ENCODE assay signal across 24 mouse cellular contexts in the genomic region with DNA sequence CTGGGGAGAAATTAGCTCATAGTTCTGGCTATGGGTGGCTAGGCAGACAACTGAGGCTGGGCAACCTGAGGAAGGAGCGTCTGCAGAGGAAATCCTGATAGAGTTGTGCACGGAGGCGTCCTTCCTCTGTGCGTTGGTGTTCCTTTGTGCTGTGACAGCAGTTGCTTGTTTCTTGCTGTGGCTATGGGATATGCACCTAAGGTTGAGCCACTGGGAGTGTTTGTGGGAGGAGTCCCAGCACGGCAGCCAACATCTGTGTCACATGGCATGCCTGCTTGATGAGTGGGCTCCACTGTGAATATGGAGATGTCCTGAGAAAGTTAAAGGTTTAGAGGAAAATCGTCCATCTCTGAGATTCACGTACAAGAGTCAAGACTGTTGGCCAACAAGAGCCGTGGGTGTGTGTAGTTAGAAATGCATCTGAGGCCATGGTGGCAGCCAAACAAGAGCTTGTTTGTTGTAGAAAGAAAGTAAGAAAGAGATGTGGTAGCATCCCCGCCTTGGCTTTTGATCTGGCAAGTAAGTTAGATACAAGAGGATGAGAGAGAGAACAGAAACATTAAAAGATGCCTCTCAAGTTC. TPM values are rescaled to one million over a fixed set of nuclear protein-coding genes. Genes with fewer than 3 reads are reported as not detected.
DNase-seq lines count a peak whose midpoint lies in the region; TF ChIP-seq lines count a peak whose summit lies in the region.
"Had no signal": no experiment of that assay in that cellular context is flagged by ENCODE, and none has a peak within 500 bp of the region (broad histone marks: within the 10 kb centered on the region; RNA-seq: fewer than 3 reads in every experiment).

No protein-coding gene starts in this region.

- no peak for TF ChIP-seq POLR2A in thymus, adult 2 months (IDR thresholded peaks at IDR 0.05; ENCODE audit: control insufficient read depth, extremely low read depth, insufficient read depth, low read length, poor library complexity)

- peaks cover 11% of the 10 kb centered on the region for H3K79me2 ChIP-seq in C2C12 (ENCODE audit: control insufficient read depth, insufficient read depth)

- peaks cover 3% of the 10 kb centered on the region for H3K79me3 ChIP-seq in C2C12 (ENCODE audit: low read depth)

- no peak overlapping the region for H3ac ChIP-seq in C2C12 (ENCODE audit: control insufficient read depth, insufficient read length, low read depth)

- peak overlapping the region; percentile 8 for H3K27ac ChIP-seq in thymus, adult 2 months (ENCODE audit: control insufficient read depth, insufficient read depth, low read length)
- no peak overlapping the region for H3K27ac ChIP-seq in forebrain, embryonic 10.5 days
- H3K27ac ChIP-seq: embryonic facial prominence, embryonic 12.5 days; forebrain, embryonic 13.5 days; hindbrain, embryonic 13.5 days had no signal

- H3K4me1 ChIP-seq in thymus, adult 2 months (replicated peaks; ENCODE audit: control insufficient read depth, insufficient read depth, low read length), result peaks cover 47% of the 10 kb centered on the region
- peaks cover 44% of the 10 kb centered on the region for H3K4me1 ChIP-seq in forebrain, embryonic 10.5 days

- no peaks in the 10 kb centered on the region for H3K36me3 ChIP-seq in thymus, adult 2 months (ENCODE audit: control insufficient read depth, insufficient read depth, low read length)
- H3K36me3 ChIP-seq in C2C12 (ENCODE audit: control insufficient read depth, insufficient read depth), result no peaks in the 10 kb centered on the region
- no peaks in the 10 kb centered on the region for H3K36me3 ChIP-seq in forebrain, embryonic 10.5 days (replicated peaks)
- H3K36me3 ChIP-seq: embryonic facial prominence, embryonic 12.5 days; G1E; hindbrain, embryonic 13.5 days had no signal

- no peak for DNase-seq in thymus, adult 2 months
- no peak for DNase-seq in thymus, adult 18-20 months
- peak; percentile 52 for DNase-seq in NIH3T3 (ENCODE audit: low read depth)
- DNase-seq in naive thymus-derived CD4-positive, alpha-beta T cell, adult 2 months (ENCODE audit: low read depth), result peak; percentile 78
- DNase-seq in forebrain, embryonic 10.5 days (ENCODE audit: extremely low spot score, low spot score), result no peak
- no peak for DNase-seq in adrenal gland, postnatal 36 days
- DNase-seq: adrenal gland, adult 2 months; adrenal gland, postnatal 25 days; B cell, adult 2 months; cerebellum, adult 2 months; cerebellum, postnatal 14 days; embryo, embryonic 11 days; forebrain, postnatal 0 days; gastrocnemius, postnatal 36 days; heart, adult 11 months; heart, postnatal 10 days; heart, postnatal 4 days; kidney, adult 2 months had no signal

- H3K27me3 ChIP-seq in thymus, adult 2 months (ENCODE audit: control insufficient read depth, insufficient read depth, low read length), result no peaks in the 10 kb centered on the region
- no peaks in the 10 kb centered on the region for H3K27me3 ChIP-seq in C2C12 (ENCODE audit: control insufficient read depth, insufficient read depth, insufficient read length)
- peaks cover 32% of the 10 kb centered on the region for H3K27me3 ChIP-seq in forebrain, embryonic 10.5 days (ENCODE audit: poor library complexity, severe bottlenecking)

- no peak for TF ChIP-seq CTCF in thymus, adult 2 months (IDR thresholded peaks at IDR 0.05; ENCODE audit: borderline replicate concordance, control insufficient read depth, extremely low read depth, insufficient read depth, low read length, poor library complexity)
- TF ChIP-seq CTCF in C2C12 (IDR thresholded peaks at IDR 0.05; ENCODE audit: control insufficient read depth, insufficient read depth, insufficient read length), result no peak

- H3K9me3 ChIP-seq in forebrain, embryonic 10.5 days, result no peaks in the 10 kb centered on the region
- H3K9me3 ChIP-seq: embryonic facial prominence, embryonic 12.5 days; forebrain, embryonic 13.5 days; hindbrain, embryonic 13.5 days had no signal

- 39% methylated on average over 9 of the region's 9 CpGs for WGBS in thymus, adult 2 months
- 85% methylated on average over 9 of the region's 9 CpGs for WGBS in forebrain, embryonic 10.5 days

- no peak overlapping the region for H3K4me3 ChIP-seq in thymus, adult 2 months (ENCODE audit: control insufficient read depth, insufficient read depth, low read length)
- no peak overlapping the region for H3K4me3 ChIP-seq in C2C12 (ENCODE audit: insufficient read depth, poor library complexity, severe bottlenecking)
- no peak overlapping the region for H3K4me3 ChIP-seq in forebrain, embryonic 10.5 days
- H3K4me3 ChIP-seq: embryonic facial prominence, embryonic 12.5 days; forebrain, embryonic 13.5 days; hindbrain, embryonic 13.5 days had no signal

TF ChIP-seq in C2C12, 6 proteins besides CTCF, POLR2A, EP300 and RAD21:
- TF ChIP-seq USF1 (IDR thresholded peaks at IDR 0.05; ENCODE audit: low read depth) (peak; percentile 25), CEBPB (IDR thresholded peaks at IDR 0.05; ENCODE audit: low read depth) (no peak)

RNA-seq across cellular contexts. Expression of gene Nr4a1, which starts 3.8 kb away (rescaled TPM):
- polyA plus RNA-seq in thymus, adult 2 months (2012; rRNA removed), result 164 TPM in 2 replicates
- 8.1 TPM for polyA plus RNA-seq in C2C12 (2012; fragmentation: generic; extraction: Trizol)
- 3.7 and 5.2 TPM in 2 replicates for polyA plus RNA-seq in forebrain, embryonic 10.5 days (2016; fragmentation: Nextera tagmentation; extraction: Ambion mirVana)
- 1,000 to 10,000 TPM in 1 of 2 experiments, 100 to 1,000 TPM in 1; 924 to 1,160 TPM for total RNA-seq in adrenal gland, postnatal 36 days (2021)
- total RNA-seq: G1E had no signal

RNA-seq across cellular contexts. Expression of gene Grasp, which starts 26.3 kb away (rescaled TPM):
- 10.2 and 15.4 TPM in 2 replicates for polyA plus RNA-seq in thymus, adult 2 months (2012; rRNA removed)
- polyA plus RNA-seq in C2C12 (2012; fragmentation: generic; extraction: Trizol), result 7.1 TPM
- polyA plus RNA-seq in forebrain, embryonic 10.5 days (2016; fragmentation: Nextera tagmentation; extraction: Ambion mirVana), result 2.6 and 4.1 TPM in 2 replicates
- 10 to 100 TPM; 18.7 to 60.1 TPM for total RNA-seq in adrenal gland, postnatal 36 days (2021)

RNA-seq across cellular contexts. Expression of gene Atg101, which starts 33.8 kb away (rescaled TPM):
- 68.5 and 75.2 TPM in 2 replicates for polyA plus RNA-seq in thymus, adult 2 months (2012; rRNA removed)
- polyA plus RNA-seq in C2C12 (2012; fragmentation: generic; extraction: Trizol), result 61.3 TPM
- 77.2 and 77.8 TPM in 2 replicates for polyA plus RNA-seq in forebrain, embryonic 10.5 days (2016; fragmentation: Nextera tagmentation; extraction: Ambion mirVana)
- 10 to 100 TPM; 53.6 to 90.1 TPM for total RNA-seq in adrenal gland, postnatal 36 days (2021)

RNA-seq across cellular contexts. Expression of gene 6030408B16Rik, which starts 42.7 kb away (rescaled TPM):
- polyA plus RNA-seq in thymus, adult 2 months (2012; rRNA removed), result 0.55 and 0.88 TPM in 2 replicates
- polyA plus RNA-seq in C2C12 (2012; fragmentation: generic; extraction: Trizol), result 0.06 TPM
- 0.07 and 0.27 TPM in 2 replicates for polyA plus RNA-seq in forebrain, embryonic 10.5 days (2016; fragmentation: Nextera tagmentation; extraction: Ambion mirVana)
- under 1 TPM; 0.36 to 0.40 TPM for total RNA-seq in adrenal gland, postnatal 36 days (2021)
- total RNA-seq: common myeloid progenitor, adult 5-6 weeks; G1E had no signal
- polyA plus RNA-seq: G1E had no signal

Comparison
In these comparisons a context has a peak if more than half of its experiments do, and no peak if none do; other contexts are left out.
1. DNase-seq: peak in NIH3T3 (single experiment) and naive thymus-derived CD4-positive, alpha-beta T cell, adult 2 months (single experiment); none in thymus, adult 2 months (single experiment), thymus, adult 18-20 months (0 of 2), forebrain, embryonic 10.5 days (single experiment) and adrenal gland, postnatal 36 days (0 of 2).
2. RNA of gene Nr4a1, which starts 3.8 kb away (polyA plus RNA-seq): 164 TPM in thymus, adult 2 months; 8.1 TPM in C2C12 (single experiment) and 3.7 to 5.2 TPM in forebrain, embryonic 10.5 days; every median in the first group is over 10 times any median in the second.